Mouse (Mus musculus) Patski (cell line): ENCODE data around the gene Map4k3. TPM values are rescaled to one million over a fixed set of nuclear protein-coding genes. Genes with fewer than 3 reads are reported as not detected.
"Not testable (repeated sequence)": the region's sequence is repeated elsewhere in the genome, so short reads cannot be mapped to it uniquely, and the experiment has no call there.

Source experiments
- ATAC-seq: fragments of 100-300 bp; one replicate; pipeline ENCODE4 v1.8.0; 2021
- CTCF ChIA-PET: fragments of 350-600 bp; sonication (Branson Sonifier 250); formaldehyde crosslinking; loops from one replicate; lab custom pipeline; 2022; ENCODE audit warnings: inconsistent platforms; lab: Charles Lee
- POLR2A ChIA-PET: fragments of 350-600 bp; sonication (Branson Sonifier 250); formaldehyde crosslinking; loops from one replicate; lab custom pipeline; 2022; ENCODE audit warnings: antibody characterized with exemption, inconsistent platforms; lab: Charles Lee
- DNase-seq: peaks from one replicate; pipeline ENCODE4 v3.0.0-alpha.2; 2011; ENCODE audit warnings: low read depth, low spot score
- H3K27me3 ChIP-seq: fragments of 371-371 bp; one replicate; pipeline ENCODE4 v1.5.1; 2021
- CTCF ChIP-seq: fragments of 100-300 bp; IDR thresholded peaks from one replicate; pipeline ENCODE4 v1.5.1; 2021
- in situ Hi-C: fragments of 300-500 bp; cut with MboI; formaldehyde crosslinking; loops from 3 replicates; pipeline ENCODE4 v1.11.1; 2018; ENCODE audit warnings: low pct_unique_long_range_greater_than_20kb, mixed read lengths
- polyA plus RNA-seq: library from polyadenylated mRNA; unstranded; gene quantifications from one replicate; pipeline ENCODE4 v1.2.3, GENCODE M21; 2021

The Map4k3 gene
- polyA plus RNA-seq = 94.2 TPM

DNA sequence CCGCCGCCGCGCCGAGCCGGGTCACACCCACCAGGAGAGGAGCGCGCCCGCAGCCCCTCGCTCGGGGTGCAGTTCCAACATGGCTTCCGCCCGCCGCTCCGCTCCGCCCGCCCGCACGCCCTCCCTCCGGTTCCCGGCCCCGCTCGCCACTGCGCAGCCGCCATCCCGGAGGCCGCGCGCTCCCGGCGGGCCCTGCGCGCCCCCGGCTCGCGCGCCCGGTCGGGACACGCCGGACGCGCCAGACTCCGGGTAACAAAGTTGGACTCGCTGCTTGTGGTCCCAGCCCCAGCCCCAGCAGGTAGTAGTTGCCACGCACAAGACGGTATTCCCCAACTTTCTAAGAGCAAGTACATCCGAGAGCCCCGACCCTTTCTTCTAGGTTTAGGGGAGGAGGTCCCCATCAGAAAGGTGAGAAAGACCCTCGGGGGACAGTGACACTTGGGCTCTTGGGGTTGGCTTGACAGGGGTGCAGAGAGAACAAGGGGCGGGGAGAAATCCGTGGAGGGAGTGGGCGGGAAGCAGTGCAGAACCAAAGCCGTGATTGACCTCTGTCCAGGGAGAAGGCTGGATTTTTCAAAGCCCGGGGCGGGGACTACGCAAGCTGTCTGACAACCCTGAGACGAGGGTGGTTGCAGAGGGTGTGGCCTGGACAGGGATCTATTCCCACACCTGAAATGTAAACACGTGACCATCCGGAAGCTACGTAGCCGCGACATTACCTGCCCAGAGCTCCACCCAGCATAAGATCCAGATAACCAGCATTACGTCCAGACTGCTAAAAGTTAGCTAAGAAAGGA is at the start of gene Map4k3:
TSS of gene Map4k3 (minus strand) at position 424 of the 797 bp plus-strand sequence.
- TF ChIP-seq CTCF = no peak
- CTCF ChIA-PET = interaction anchor here (1.7 kb wide), 1 partner anchor 27 kb away, joined by 5 read pairs; no protein-coding TSS in a partner anchor
- in situ Hi-C loops = loop anchor here (5.0 to 10.0 kb wide), 2 partner anchors 39 to 287 kb away; no protein-coding TSS in a partner anchor
- POLR2A ChIA-PET = interaction anchor here (1.3 kb wide), 1 partner anchor 56 kb away, joined by 7 read pairs; no protein-coding TSS in a partner anchor
- DNase-seq = no peak
- peak; percentile 82 for ATAC-seq
- H3K27me3 ChIP-seq = no peaks in the 10 kb centered on the region

DNA sequence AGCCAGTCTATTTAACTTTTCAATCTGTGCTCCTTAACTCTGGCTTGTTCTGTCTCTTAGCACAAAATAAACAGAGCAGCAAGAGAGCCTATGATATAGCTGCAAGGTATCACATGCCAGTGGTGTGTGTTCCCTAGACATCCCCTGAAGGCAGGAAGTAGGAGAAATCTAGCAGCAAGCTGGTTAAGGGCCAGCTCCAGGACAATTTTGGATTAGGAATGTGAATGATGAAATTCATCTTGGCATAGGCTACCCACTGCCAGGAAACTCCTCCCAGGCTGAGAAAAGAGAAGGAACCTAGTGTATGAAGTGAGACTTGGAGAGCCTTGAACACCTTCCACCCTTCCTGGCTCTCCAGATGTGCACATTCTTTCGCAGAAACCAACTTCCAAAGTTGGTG is 49.3 kb upstream of the Map4k3 start:
- H3K27me3 ChIP-seq = no peaks in the 10 kb centered on the region
- POLR2A ChIA-PET = no interaction called here
- DNase-seq (no peak), ATAC-seq (no peak)
- in situ Hi-C loops = loop anchor here (10.0 kb wide), 1 partner anchor 117 kb away; no protein-coding TSS in a partner anchor
- no peak for TF ChIP-seq CTCF
- CTCF ChIA-PET = interaction anchor here (0.7 to 1.6 kb wide), 4 partner anchors 9 to 240 kb away, joined by 3 read pairs; no protein-coding TSS in a partner anchor

DNA sequence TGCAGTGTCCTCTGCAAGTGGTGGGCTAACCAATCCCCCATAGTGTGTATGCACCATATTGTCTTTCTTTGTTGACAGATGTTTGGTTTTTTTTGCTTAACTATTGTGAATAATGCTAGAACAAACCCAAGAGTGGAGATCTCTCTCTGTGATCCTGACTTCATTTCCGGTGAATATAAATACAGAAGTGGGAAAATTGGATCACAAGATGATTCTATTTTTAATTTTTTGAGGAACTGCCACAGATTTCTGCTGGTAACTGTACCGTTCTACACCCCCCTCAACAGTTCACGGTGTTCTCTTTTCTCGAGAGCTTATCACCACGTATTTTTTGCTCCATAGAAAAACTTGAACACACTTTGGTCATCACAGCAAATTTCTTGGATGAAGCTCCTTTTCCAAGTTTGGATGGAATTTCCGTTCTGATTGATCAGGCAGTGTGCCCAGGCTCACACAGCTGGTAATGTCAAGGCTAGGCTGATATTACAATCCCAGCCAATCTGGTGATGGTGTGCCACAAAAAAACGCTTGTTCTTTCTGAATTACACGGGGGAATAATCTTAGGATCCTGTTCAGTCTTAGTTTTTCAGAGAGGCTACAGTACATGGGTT is 47.0 kb upstream of the Map4k3 start:
- DNase-seq (no peak), ATAC-seq (no peak)
- CTCF ChIA-PET = interaction anchor here (1.4 to 1.8 kb wide), 2 partner anchors 9 to 58 kb away, joined by 3 read pairs; no protein-coding TSS in a partner anchor
- POLR2A ChIA-PET = no interaction called here
- in situ Hi-C loops = loop anchor here (10.0 kb wide), 1 partner anchor 120 kb away; no protein-coding TSS in a partner anchor
- TF ChIP-seq CTCF = no peak
- H3K27me3 ChIP-seq = no peaks in the 10 kb centered on the region

DNA sequence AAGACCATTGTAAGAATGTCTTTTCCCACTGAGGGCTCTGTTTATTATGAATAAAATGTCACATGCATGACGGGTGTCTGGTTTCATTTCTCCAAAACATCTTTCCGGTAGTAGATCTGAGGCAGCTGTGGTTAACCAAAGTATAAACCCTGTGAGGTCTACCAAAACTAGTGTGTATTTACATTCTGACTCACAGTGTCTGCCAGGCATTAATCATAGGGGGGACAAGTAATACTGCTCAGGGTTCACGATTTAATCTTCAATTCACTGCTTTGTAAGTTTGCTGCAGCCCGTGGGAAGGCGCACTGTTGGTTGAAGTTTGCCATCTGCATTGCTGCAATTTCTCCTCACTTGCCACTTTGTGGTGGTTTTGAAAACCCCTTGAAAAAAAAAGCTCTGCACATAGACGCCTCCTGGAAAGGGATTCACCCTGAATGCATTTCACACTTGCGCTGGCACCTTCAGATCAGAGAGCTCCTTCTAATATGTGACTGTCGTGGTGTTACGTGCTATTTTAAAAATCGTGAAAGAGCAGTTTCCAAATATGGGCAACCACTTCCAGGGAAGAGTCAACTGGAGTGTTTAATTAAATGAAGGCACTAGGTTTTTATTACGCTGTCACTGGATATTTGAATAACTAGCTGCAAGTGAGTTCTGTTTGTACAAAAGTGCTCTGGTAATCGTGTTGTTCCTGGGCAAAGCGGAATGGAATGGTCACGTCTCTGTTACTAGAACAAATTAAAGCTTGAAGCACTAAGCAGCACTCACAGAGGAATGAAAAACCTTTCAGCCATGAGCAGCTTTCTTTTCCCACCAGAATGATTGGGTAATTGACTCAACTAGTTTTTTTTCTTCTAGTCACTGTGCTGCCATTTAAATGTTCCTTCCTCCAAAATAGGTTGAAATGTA is 44.5 kb upstream of the Map4k3 start:
- ChIA-PET POLR2A (interaction anchor here (0.6 to 1.6 kb wide), 6 partner anchors 9 to 57 kb away, joined by 3 to 8 read pairs (median 4); no protein-coding TSS in a partner anchor), CTCF (interaction anchor here (0.7 to 3.4 kb wide), 8 partner anchors 9 to 240 kb away, joined by 3 to 14 read pairs (median 4); no protein-coding TSS in a partner anchor)
- peak; percentile 91 for ATAC-seq
- peak; percentile 95 for DNase-seq
- in situ Hi-C loops = loop anchor here (5.0 to 10.0 kb wide), 2 partner anchors 122 to 210 kb away; no protein-coding TSS in a partner anchor
- H3K27me3 ChIP-seq = no peaks in the 10 kb centered on the region
- TF ChIP-seq CTCF = peak; percentile 35

DNA sequence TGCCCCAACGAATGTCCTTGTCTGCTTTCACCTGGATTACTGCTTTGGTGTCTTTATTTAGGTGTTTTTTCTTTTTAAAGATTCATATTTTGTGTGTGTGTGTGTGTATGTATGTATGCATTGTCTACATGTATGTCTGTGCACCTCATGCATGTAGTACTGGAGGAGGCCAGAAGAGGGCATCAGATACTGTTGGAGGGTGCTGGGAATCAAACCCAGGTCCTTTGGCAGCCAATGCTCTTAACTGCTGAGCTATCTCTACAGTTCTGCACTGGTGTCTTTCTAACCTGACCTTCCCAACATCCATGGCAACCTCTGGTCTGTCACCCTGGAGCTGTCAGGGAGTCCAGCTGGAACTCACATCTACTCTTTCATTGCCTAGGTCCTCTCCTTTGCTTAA is 41.8 kb upstream of the Map4k3 start:
- CTCF ChIA-PET = interaction anchor here (0.6 to 1.1 kb wide), 2 partner anchors 12 to 27 kb away, joined by 3 to 4 read pairs; no protein-coding TSS in a partner anchor
- no peaks in the 10 kb centered on the region for H3K27me3 ChIP-seq
- in situ Hi-C loops = loop anchor here (5.0 to 10.0 kb wide), 2 partner anchors 125 to 212 kb away; no protein-coding TSS in a partner anchor
- ATAC-seq (no peak), DNase-seq (no peak)
- no peak for TF ChIP-seq CTCF
- POLR2A ChIA-PET = no interaction called here

DNA sequence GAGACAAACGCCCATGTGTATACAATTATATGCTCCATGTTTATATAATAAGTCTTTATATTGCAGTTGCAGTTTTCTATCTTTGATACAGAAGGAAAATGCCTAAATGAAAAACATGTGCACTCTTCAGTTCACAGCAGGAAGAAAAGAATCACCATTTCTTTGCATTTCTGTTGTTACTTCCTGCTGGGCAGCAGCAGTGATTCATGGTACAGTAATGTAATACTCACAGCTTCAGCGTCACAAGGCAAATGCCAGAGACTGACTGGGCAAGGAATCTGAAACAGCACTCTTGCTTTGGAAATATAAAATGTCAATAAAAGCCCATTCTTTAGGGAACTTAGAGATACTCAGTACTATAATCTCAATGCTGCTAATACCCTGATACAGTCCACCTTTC is 36.9 kb upstream of the Map4k3 start:
- ChIA-PET POLR2A (no interaction called here), CTCF (interaction anchor here (1.6 to 2.9 kb wide), 2 partner anchors 7 to 30 kb away, joined by 4 to 14 read pairs; no protein-coding TSS in a partner anchor)
- in situ Hi-C loops = loop anchor here (5.0 kb wide), 1 partner anchor 38 kb away; the partner anchor contains the start of gene Map4k3
- H3K27me3 ChIP-seq = no peaks in the 10 kb centered on the region
- peak; percentile 71 for ATAC-seq
- no peak for TF ChIP-seq CTCF
- DNase-seq = no peak

DNA sequence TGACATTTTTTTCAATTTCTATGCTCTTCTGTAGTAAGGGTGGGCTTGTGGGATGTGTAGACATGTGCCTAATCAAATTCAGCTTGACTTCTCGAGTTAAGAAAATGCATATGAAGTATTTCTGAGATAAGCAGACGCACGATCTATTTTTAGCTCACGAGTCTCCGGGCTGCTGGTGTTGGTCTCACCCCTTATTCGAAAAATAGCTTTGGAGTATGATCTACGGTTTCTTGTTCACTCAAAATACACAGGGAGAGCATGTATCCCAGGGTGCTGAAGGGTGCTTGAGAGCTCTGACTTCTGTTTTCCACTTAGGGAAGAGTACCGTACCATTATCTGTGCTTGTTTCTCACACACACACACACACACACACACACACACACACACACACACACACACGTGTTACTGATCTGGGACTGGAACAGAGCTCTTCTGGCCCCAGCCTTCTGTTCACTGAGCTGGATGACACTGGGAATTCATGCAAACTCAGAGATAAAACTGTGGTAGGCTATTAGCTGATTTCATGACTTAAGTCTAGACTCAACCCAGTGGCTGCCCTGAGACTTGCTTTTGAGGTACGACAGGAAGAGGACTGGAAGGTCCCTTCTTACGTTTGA is 34.9 kb upstream of the Map4k3 start:
- DNase-seq (no peak), ATAC-seq (no peak)
- CTCF ChIA-PET = interaction anchor here (0.8 to 2.9 kb wide), 4 partner anchors 10 to 263 kb away, joined by 3 to 14 read pairs (median 3); no protein-coding TSS in a partner anchor
- no peak for TF ChIP-seq CTCF
- POLR2A ChIA-PET = interaction anchor here (1.0 to 1.2 kb wide), 2 partner anchors 9 to 37 kb away, joined by 3 read pairs; no protein-coding TSS in a partner anchor
- H3K27me3 ChIP-seq = no peaks in the 10 kb centered on the region
- in situ Hi-C loops = no loop called here

DNA sequence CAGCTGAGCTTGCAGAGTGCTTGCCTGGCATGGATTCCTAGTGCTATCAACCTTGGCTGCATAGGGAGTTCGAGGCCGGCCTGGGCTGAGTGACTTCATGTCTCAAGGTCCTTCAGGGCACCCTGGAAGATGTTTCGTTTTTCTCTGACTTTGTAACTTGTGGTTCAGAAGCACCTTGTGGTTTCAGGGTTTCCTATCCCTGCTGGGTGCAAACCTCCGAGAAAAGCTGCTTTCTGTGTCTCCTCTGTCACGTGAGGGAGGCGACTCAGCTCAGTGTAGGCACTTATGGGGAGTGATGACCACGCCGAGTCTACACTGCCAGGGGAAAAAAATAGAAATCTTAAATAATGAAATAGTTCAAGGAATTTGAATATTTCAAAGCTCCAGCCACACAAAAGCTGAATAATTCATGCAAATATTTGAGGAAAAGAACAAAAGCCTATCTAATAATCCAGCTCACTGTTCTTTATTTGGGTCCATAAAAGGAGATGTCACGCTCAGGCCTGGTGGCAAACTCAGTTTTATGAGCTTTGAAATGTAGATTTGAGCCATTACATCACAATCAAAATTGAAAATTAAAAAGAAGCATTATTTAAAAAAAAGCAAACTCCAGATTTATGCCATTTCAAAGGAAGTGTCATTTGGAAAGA is 34.2 kb upstream of the Map4k3 start:
- DNase-seq = no peak
- in situ Hi-C loops = no loop called here
- no peak for TF ChIP-seq CTCF
- ChIA-PET CTCF (interaction anchor here (0.9 to 2.9 kb wide), 3 partner anchors 10 to 264 kb away, joined by 3 to 14 read pairs (median 3); no protein-coding TSS in a partner anchor), POLR2A (interaction anchor here (0.6 to 1.2 kb wide), 3 partner anchors 9 to 288 kb away, joined by 3 to 5 read pairs (median 3); no protein-coding TSS in a partner anchor)
- no peaks in the 10 kb centered on the region for H3K27me3 ChIP-seq
- no peak for ATAC-seq

DNA sequence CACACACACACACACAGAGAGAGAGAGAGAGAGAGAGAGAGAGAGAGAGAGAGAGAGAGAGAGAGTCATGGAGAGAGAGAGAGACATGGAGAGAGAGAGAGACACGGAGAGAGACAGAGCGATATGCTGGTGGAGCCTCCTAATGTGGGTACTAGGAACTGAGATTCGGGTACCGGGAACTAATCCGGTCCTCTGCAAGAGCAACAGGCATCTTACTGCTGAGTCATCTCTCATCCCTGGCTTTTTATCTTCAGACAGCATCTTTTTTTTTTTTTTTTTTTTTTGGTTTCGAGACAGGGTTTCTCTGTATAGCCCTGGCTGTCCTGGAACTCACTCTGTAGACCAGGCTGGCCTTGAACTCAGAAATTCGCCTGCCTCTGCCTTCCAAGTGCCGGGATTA is 32.9 kb upstream of the Map4k3 start:
- POLR2A ChIA-PET, DNase-seq, ATAC-seq, in situ Hi-C loops, H3K27me3 ChIP-seq, CTCF ChIA-PET: not testable (repeated sequence)
